Mouse (Mus musculus) hindbrain, postnatal 0 days (tissue): ENCODE measurements around the gene Bsn. TPM values are rescaled to one million over a fixed set of nuclear protein-coding genes. Genes with fewer than 3 reads are reported as not detected.
A peak's percentile ranks its signal among the peaks of the same experiment; 100 is the strongest.

Experiments used
- ATAC-seq: fragments of 200-750 bp; cut with Nextera tagmentation; 2 replicates; pipeline ENCODE4 v1.8.0; 2017; ENCODE audit warnings: mild to moderate bottlenecking, moderate TSS enrichment, moderate library complexity
- DNase-seq: peaks from one replicate; pipeline ENCODE4 v3.0.0-alpha.2; 2015; ENCODE audit warnings: low spot score
- H3K27ac ChIP-seq: fragments of 300-500 bp; sonication (generic); 2 replicates; pipeline ENCODE4 v1.5.1; 2014; ENCODE audit warnings: mild to moderate bottlenecking
- H3K27me3 ChIP-seq: fragments of 300-500 bp; sonication (generic); 2 replicates; pipeline ENCODE4 v1.6.1; 2014; ENCODE audit warnings: low read length, mixed read lengths; ENCODE audit not compliant: insufficient read depth
- H3K36me3 ChIP-seq: fragments of 300-500 bp; sonication (generic); 2 replicates; pipeline ENCODE4 v1.6.1; 2014; ENCODE audit warnings: low read length, mixed read lengths; ENCODE audit not compliant: insufficient read depth
- H3K4me1 ChIP-seq: fragments of 300-500 bp; sonication (generic); 2 replicates; pipeline ENCODE4 v1.6.1; 2014; ENCODE audit warnings: antibody characterized with exemption, low read length, mixed read lengths; ENCODE audit not compliant: insufficient read depth
- H3K4me2 ChIP-seq: fragments of 300-500 bp; sonication (generic); 2 replicates; pipeline ENCODE4 v1.6.1; 2014; ENCODE audit warnings: low read depth, mild to moderate bottlenecking, low read length, moderate library complexity, mixed read lengths
- H3K4me3 ChIP-seq: fragments of 300-500 bp; sonication (generic); 2 replicates; pipeline ENCODE4 v1.5.1; 2014; ENCODE audit warnings: low read length
- H3K9ac ChIP-seq: fragments of 300-500 bp; sonication (generic); replicated peaks from 2 replicates; pipeline ENCODE4 v1.6.1; 2014; ENCODE audit warnings: mild to moderate bottlenecking, low read length, moderate library complexity, mixed read lengths
- H3K9me3 ChIP-seq: fragments of 300-500 bp; sonication (generic); 2 replicates; pipeline ENCODE4 v1.6.1; 2016; ENCODE audit warnings: low read length, mixed read lengths
- CTCF ChIP-seq: IDR thresholded peaks from 2 replicates; pipeline ENCODE4 v1.5.1; 2016; ENCODE audit warnings: antibody characterized with exemption, control low read depth, low read depth
- WGBS: fragments of 180-500 bp; shearing (Covaris S2); extraction: QIAGEN DNeasy Blood & Tissue Kit; methylation state at CpG from one replicate; pipeline ENCODE4 v1.1.7; 2014; 5-methylcytosine and 5-hydroxymethylcytosine counted together
- polyA plus RNA-seq: library from polyadenylated mRNA; unstranded; fragments of >200 nt; fragmentation: Nextera tagmentation; extraction: Ambion mirVana; gene quantifications from 2 replicates; pipeline ENCODE4 v1.2.1, GENCODE M21; 2015
- total RNA-seq: library from RNA; depleted of rRNA; stranded (reverse); fragments of >200 nt; gene quantifications from 2 replicates; pipeline ENCODE4 v1.2.3, GENCODE M21; 2014

Gene Bsn
- total and polyA plus RNA-seq, 2 experiments from 2014 or later = 7.4 to 53.9 TPM

- no peak overlapping the region for H3K9ac ChIP-seq
- H3K27ac ChIP-seq = no peak overlapping the region
- H3K4me2 ChIP-seq = no peak overlapping the region
- no peaks in the 10 kb centered on the region for H3K9me3 ChIP-seq
- H3K4me3 ChIP-seq = no peak overlapping the region
- H3K27me3 ChIP-seq = no peaks in the 10 kb centered on the region
- DNase-seq (no peak), ATAC-seq (no peak)
- peaks cover 26% of the 10 kb centered on the region for H3K36me3 ChIP-seq
- TF ChIP-seq CTCF = no peak
- 0 out of 2 replicates have a peak, but pooled peaks cover 8% of the 10 kb centered on the region for H3K4me1 ChIP-seq
- 61% methylated on average over 10 of the region's 10 CpGs for WGBS
Observed at GRCm38 (mm10) chr9:108095949-108096712, 94.1 kb downstream of the Bsn start.

DNA sequence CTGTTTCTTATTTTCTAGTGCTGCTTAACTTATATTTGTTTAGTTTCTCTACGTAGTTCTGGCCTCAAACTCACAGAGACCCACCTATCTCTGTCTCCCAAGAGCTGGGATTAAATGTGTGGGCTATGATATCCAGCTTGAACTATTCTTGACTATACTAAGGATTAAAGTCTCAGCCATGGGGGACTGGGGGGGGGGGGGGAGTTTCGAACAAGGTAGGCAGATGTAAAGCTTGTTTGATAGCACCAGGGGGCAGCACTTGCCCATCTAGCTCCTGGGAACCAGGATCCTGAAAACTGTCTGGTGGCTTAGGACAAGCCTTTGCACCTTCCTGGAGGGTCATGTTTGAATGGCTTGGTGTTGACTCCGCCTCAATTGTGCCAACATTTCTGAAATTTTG lies 94.7 kb downstream of the Bsn start:
- Histone ChIP-seq H3K4me2 (peak overlapping the region; percentile 86), H3K4me1 (0 out of 2 replicates have a peak, but pooled peaks cover 8% of the 10 kb centered on the region), H3K36me3 (peaks cover 28% of the 10 kb centered on the region), H3K9me3 (no peaks in the 10 kb centered on the region), H3K27me3 (no peaks in the 10 kb centered on the region), H3K27ac (no peak overlapping the region), H3K9ac (peak overlapping the region; percentile 74; the same call in 1 of the 2 replicates), H3K4me3 (peak overlapping the region; percentile 67)
- TF ChIP-seq CTCF = peak; percentile 82
- ATAC-seq (peak; percentile 36), DNase-seq (peak; percentile 86)
- WGBS = 3% methylated on average over 3 of the region's 3 CpGs

DNA sequence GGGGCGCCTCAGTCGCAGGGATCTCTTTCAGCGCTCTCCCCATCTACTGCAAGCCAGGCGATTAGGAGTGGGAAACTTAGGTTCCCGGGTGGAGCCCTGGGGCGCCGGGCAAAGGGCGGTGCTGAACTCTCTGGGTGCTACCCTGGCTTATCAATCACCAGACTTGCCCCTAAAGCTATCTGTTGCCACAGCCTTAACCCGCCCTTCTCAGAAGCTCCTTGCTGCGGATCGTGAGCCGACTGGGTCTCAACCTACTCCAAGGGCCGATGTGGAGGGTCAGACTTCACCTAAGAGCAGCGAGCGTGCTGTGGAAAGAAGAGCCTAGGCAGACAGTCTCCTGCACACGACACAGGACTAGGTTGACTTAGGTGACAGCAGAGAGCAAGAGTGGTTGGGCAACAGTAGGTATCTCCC lies 95.2 kb downstream of the Bsn start:
- H3K4me3 ChIP-seq = peak overlapping the region; percentile 67
- peak overlapping the region; percentile 77; the same call in 1 of the 2 replicates for H3K27ac ChIP-seq
- H3K9me3 ChIP-seq = no peaks in the 10 kb centered on the region
- H3K36me3 ChIP-seq = peaks cover 34% of the 10 kb centered on the region
- WGBS = 2% methylated on average over 16 of the region's 16 CpGs
- peak; percentile 10; the same call in 1 of the 2 replicates for ATAC-seq
- peak overlapping the region; percentile 74 for H3K9ac ChIP-seq
- H3K4me1 ChIP-seq = 0 out of 2 replicates have a peak, but pooled peaks cover 8% of the 10 kb centered on the region
- H3K27me3 ChIP-seq = no peaks in the 10 kb centered on the region
- DNase-seq = no peak
- peak overlapping the region; percentile 86 for H3K4me2 ChIP-seq
- TF ChIP-seq CTCF = no peak

DNA sequence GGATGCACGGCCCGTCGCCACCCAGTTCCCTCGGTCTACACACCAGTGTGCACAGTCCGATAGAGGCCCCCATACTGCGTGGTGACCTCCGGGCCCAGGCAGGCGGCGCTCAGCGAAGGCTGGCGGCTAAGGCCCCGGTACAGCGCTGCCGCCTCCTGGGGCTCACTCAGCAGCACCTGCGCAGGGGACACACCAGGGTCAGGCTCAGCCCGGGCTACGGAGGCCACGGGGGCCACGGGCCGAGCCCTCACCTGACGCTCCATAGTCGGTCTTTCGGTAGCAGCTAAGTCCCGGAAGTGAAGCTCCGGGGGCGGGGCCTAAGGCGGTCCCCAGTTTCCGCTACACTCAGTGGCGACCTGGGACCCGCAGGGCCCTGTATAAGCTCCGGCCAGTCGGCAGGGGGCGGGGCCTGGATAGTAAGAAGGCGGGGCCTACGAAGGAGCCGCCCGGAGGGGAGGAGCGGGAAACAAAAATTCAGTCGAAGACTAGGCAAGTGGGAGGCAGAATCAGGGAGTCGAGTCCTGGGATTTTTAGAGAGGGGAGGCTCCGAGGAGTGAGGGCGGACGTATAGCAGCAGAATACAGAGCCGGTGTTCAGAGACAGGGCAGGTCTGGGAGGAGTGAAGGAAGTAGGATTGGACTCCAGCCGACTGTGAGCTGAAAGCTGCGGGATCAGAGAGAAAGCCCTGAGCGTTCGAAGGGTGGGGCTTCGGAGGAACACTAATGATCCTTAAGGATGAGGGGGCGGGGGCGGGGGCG lies 95.8 kb downstream of the Bsn start, which contains the start of gene Apeh:
TSS of gene Apeh (minus strand) at position 423 of the 758 bp plus-strand sequence.
- Histone ChIP-seq H3K27ac (peak within 1 kb of the TSS; percentile 77), H3K27me3 (no peaks in the 10 kb centered on the region), H3K9ac (peak within 1 kb of the TSS; percentile 74), H3K4me2 (peak within 1 kb of the TSS; percentile 86), H3K36me3 (peaks cover 34% of the 10 kb centered on the region), H3K9me3 (no peaks in the 10 kb centered on the region), H3K4me3 (peak within 1 kb of the TSS; percentile 67), H3K4me1 (0 out of 2 replicates have a peak, but pooled peaks cover 8% of the 10 kb centered on the region)
- under 1% methylated on average over 52 of the region's 52 CpGs for WGBS
- DNase-seq (peak; percentile 94), ATAC-seq (peak; percentile 92)
- TF ChIP-seq CTCF = no peak

DNA sequence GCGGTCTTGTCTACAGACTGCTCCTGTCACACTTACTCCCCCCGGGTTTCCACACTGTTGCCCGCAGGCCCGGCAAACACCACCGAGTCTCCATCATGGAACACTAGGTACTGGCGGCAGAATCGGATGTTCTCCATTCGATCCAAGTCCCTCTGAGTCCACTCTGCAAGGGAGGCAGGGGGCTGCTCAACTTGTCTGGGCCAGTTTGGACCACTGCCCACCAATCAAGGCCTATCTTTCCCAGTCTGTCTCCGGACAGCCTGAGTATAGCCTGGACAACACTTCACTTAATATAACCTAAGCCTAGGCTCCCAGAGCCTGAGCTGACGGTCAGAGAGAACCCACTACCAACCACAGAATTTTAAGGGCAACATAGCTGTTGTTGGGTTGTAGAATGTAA lies 96.6 kb downstream of the Bsn start:
- Histone ChIP-seq H3K9ac (peak overlapping the region; percentile 74), H3K4me2 (peak overlapping the region; percentile 86), H3K27ac (peak overlapping the region; percentile 77), H3K4me3 (peak overlapping the region; percentile 67), H3K36me3 (peaks cover 37% of the 10 kb centered on the region), H3K4me1 (0 out of 2 replicates have a peak, but pooled peaks cover 8% of the 10 kb centered on the region), H3K27me3 (no peaks in the 10 kb centered on the region), H3K9me3 (no peaks in the 10 kb centered on the region)
- no peak for TF ChIP-seq CTCF
- ATAC-seq (no peak), DNase-seq (no peak)
- 54% methylated on average over 10 of the region's 10 CpGs for WGBS

DNA sequence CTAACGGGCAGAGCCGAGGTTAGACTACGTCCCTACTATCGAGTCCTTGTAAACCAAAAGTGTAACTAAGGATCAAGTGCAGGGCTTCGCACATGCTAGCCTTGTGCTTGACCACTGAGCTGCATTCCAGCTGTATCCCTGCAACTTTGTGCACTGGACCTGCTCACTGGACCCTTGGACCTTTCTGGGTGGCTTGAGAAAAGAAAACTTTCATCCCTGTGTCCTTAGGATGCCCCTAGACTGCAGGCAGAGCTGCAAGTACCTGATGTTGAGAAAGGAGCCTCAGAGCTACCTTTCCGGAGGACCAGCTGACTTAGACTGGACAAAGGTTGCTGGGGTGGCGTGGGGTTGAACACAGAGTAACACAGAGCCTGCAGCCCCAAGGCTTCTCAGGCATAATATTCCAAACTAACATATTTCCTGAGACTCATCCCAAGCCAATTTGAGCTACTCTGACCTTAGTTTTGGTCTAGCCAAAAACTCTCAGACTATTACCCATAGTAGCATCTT lies 99.5 kb downstream of the Bsn start:
- Histone ChIP-seq H3K4me2 (no peak overlapping the region), H3K27ac (no peak overlapping the region), H3K4me1 (0 out of 2 replicates have a peak, but pooled peaks cover 8% of the 10 kb centered on the region), H3K9me3 (no peaks in the 10 kb centered on the region), H3K9ac (no peak overlapping the region), H3K4me3 (no peak overlapping the region), H3K36me3 (peaks cover 61% of the 10 kb centered on the region), H3K27me3 (no peaks in the 10 kb centered on the region)
- ATAC-seq = no peak
- WGBS = 98% methylated on average over 7 of the region's 7 CpGs
- no peak for DNase-seq
- TF ChIP-seq CTCF = no peak
